Mouse (Mus musculus) embryonic facial prominence, embryonic 15.5 days (tissue): ENCODE measurements at regions not wholly inside any gene's neighbourhood (a gene's known extent, or its start where the extent isn't known, plus 50 kb on each side); places are given as distances from the start of the nearest gene placed in this dataset.
A peak's percentile ranks its signal among the peaks of the same experiment; 100 is the strongest.

Source experiments
- ATAC-seq: fragments of 200-750 bp; cut with Nextera tagmentation; 2 replicates; pipeline ENCODE4 v1.8.0; 2017; ENCODE audit warnings: low read depth, moderate TSS enrichment; ENCODE audit not compliant: insufficient number of reproducible peaks, low FRiP score, low TSS enrichment
- H3K27ac ChIP-seq: fragments of 300-500 bp; sonication (generic); replicated peaks from 2 replicates; pipeline ENCODE4 v1.5.1; 2015; ENCODE audit warnings: mild to moderate bottlenecking, inconsistent platforms
- H3K27me3 ChIP-seq: fragments of 300-500 bp; sonication (generic); 2 replicates; pipeline ENCODE4 v1.6.1; 2015; ENCODE audit warnings: inconsistent platforms
- H3K36me3 ChIP-seq: fragments of 300-500 bp; sonication (generic); 2 replicates; pipeline ENCODE4 v1.6.1; 2015; ENCODE audit warnings: mild to moderate bottlenecking, inconsistent platforms
- H3K4me1 ChIP-seq: fragments of 300-500 bp; sonication (generic); 2 replicates; pipeline ENCODE4 v1.6.1; 2015; ENCODE audit warnings: inconsistent platforms
- H3K4me2 ChIP-seq: fragments of 300-500 bp; sonication (generic); replicated peaks from 2 replicates; pipeline ENCODE4 v1.6.1; 2015; ENCODE audit warnings: mild to moderate bottlenecking, inconsistent platforms
- H3K4me3 ChIP-seq: fragments of 300-500 bp; sonication (generic); replicated peaks from 2 replicates; pipeline ENCODE4 v1.5.1; 2015; ENCODE audit warnings: mild to moderate bottlenecking, inconsistent platforms
- H3K9ac ChIP-seq: fragments of 300-500 bp; sonication (generic); 2 replicates; pipeline ENCODE4 v1.6.1; 2015; ENCODE audit warnings: inconsistent platforms
- H3K9me3 ChIP-seq: fragments of 300-500 bp; sonication (generic); replicated peaks from 2 replicates; pipeline ENCODE4 v1.6.1; 2016; ENCODE audit warnings: inconsistent platforms
- WGBS: fragments of 180-500 bp; shearing (Covaris S2); methylation state at CpG from one replicate; pipeline ENCODE4 v1.1.7; 2015; 5-methylcytosine and 5-hydroxymethylcytosine counted together

- 83% methylated on average over 5 of the region's 5 CpGs for WGBS
- Histone ChIP-seq H3K36me3 (no peaks in the 10 kb centered on the region), H3K4me2 (no peak overlapping the region), H3K27ac (no peak overlapping the region), H3K27me3 (no peaks in the 10 kb centered on the region), H3K9me3 (no peaks in the 10 kb centered on the region), H3K9ac (no peak overlapping the region), H3K4me3 (no peak overlapping the region), H3K4me1 (peaks cover 8% of the 10 kb centered on the region; the same call in 1 of the 2 replicates)
- no peak for ATAC-seq
These were observed 768.0 kb downstream of the Gm826 start for GRCm38 (mm10) chr2:159565921-159566320.

GRCm38 (mm10) chr2:159566461-159566860 lies 767.5 kb downstream of the Gm826 start:
- ATAC-seq: no peak
- no peak overlapping the region for H3K9ac ChIP-seq
- no peak overlapping the region for H3K4me2 ChIP-seq
- H3K27ac ChIP-seq: no peak overlapping the region
- H3K4me1 ChIP-seq: peaks cover 8% of the 10 kb centered on the region; the same call in 1 of the 2 replicates
- no peak overlapping the region for H3K4me3 ChIP-seq
- 61% methylated on average over 5 of the region's 5 CpGs for WGBS
- H3K9me3 ChIP-seq: no peaks in the 10 kb centered on the region
- H3K27me3 ChIP-seq: no peaks in the 10 kb centered on the region
- no peaks in the 10 kb centered on the region for H3K36me3 ChIP-seq

- H3K4me2 ChIP-seq: no peak overlapping the region
- ATAC-seq: no peak
These were observed 765.6 kb downstream of the Gm826 start for GRCm38 (mm10) chr2:159568391-159568790.

GRCm38 (mm10) chr2:159571862-159572261 lies 762.1 kb downstream of the Gm826 start:
- Histone ChIP-seq H3K4me3 (no peak overlapping the region), H3K27ac (no peak overlapping the region), H3K27me3 (no peaks in the 10 kb centered on the region), H3K4me2 (no peak overlapping the region), H3K36me3 (no peaks in the 10 kb centered on the region), H3K4me1 (no peaks in the 10 kb centered on the region), H3K9me3 (no peaks in the 10 kb centered on the region), H3K9ac (no peak overlapping the region)
- no peak for ATAC-seq
- WGBS: 81% methylated on average over 2 of the region's 2 CpGs

More at GRCm38 (mm10) chr2:159568391-159568790, 765.6 kb downstream of the Gm826 start:
- no peaks in the 10 kb centered on the region for H3K27me3 ChIP-seq
- H3K4me3 ChIP-seq: no peak overlapping the region
- WGBS: 40% methylated on average over 4 of the region's 4 CpGs
- no peaks in the 10 kb centered on the region for H3K36me3 ChIP-seq
- H3K9ac ChIP-seq: no peak overlapping the region
- H3K4me1 ChIP-seq: peaks cover 8% of the 10 kb centered on the region; the same call in 1 of the 2 replicates
- no peak overlapping the region for H3K27ac ChIP-seq
- no peaks in the 10 kb centered on the region for H3K9me3 ChIP-seq

- H3K27ac ChIP-seq: no peak overlapping the region
- no peaks in the 10 kb centered on the region for H3K4me1 ChIP-seq
- no peak overlapping the region for H3K4me3 ChIP-seq
- H3K9me3 ChIP-seq: no peaks in the 10 kb centered on the region
- WGBS: 74% methylated on average over 5 of the region's 5 CpGs
- H3K4me2 ChIP-seq: no peak overlapping the region
- H3K9ac ChIP-seq: no peak overlapping the region
- no peak for ATAC-seq
- H3K27me3 ChIP-seq: no peaks in the 10 kb centered on the region
- H3K36me3 ChIP-seq: no peaks in the 10 kb centered on the region
These were observed 758.7 kb downstream of the Gm826 start for GRCm38 (mm10) chr2:159575271-159575670.

GRCm38 (mm10) chr2:159583103-159583502 lies 750.9 kb downstream of the Gm826 start:
- no peak overlapping the region for H3K4me3 ChIP-seq
- H3K4me1 ChIP-seq: no peaks in the 10 kb centered on the region
- no peak overlapping the region for H3K4me2 ChIP-seq
- 55% methylated on average over 8 of the region's 8 CpGs for WGBS
- ATAC-seq: peak; percentile 57; the same call in 1 of the 2 replicates
- no peaks in the 10 kb centered on the region for H3K27me3 ChIP-seq
- H3K9me3 ChIP-seq: no peaks in the 10 kb centered on the region
- no peak overlapping the region for H3K9ac ChIP-seq
- no peak overlapping the region for H3K27ac ChIP-seq
- no peaks in the 10 kb centered on the region for H3K36me3 ChIP-seq

GRCm38 (mm10) chr2:159584641-159585040 lies 749.3 kb downstream of the Gm826 start:
- no peaks in the 10 kb centered on the region for H3K27me3 ChIP-seq
- H3K4me3 ChIP-seq: no peak overlapping the region
- H3K4me1 ChIP-seq: no peaks in the 10 kb centered on the region
- no peaks in the 10 kb centered on the region for H3K9me3 ChIP-seq
- H3K27ac ChIP-seq: no peak overlapping the region
- H3K36me3 ChIP-seq: no peaks in the 10 kb centered on the region
- H3K9ac ChIP-seq: no peak overlapping the region
- no peak for ATAC-seq
- no peak overlapping the region for H3K4me2 ChIP-seq

- Histone ChIP-seq H3K27ac (no peak overlapping the region), H3K27me3 (no peaks in the 10 kb centered on the region), H3K9me3 (no peaks in the 10 kb centered on the region), H3K9ac (no peak overlapping the region), H3K4me2 (no peak overlapping the region), H3K4me3 (no peak overlapping the region), H3K4me1 (no peaks in the 10 kb centered on the region), H3K36me3 (no peaks in the 10 kb centered on the region)
- 44% methylated on average over 6 of the region's 6 CpGs for WGBS
- ATAC-seq: no peak
These were observed 747.1 kb downstream of the Gm826 start for GRCm38 (mm10) chr2:159586697-159587473.

GRCm38 (mm10) chr2:159591396-159592124 lies 742.4 kb downstream of the Gm826 start:
- Histone ChIP-seq H3K27ac (no peak overlapping the region), H3K27me3 (no peaks in the 10 kb centered on the region), H3K9ac (no peak overlapping the region), H3K4me3 (no peak overlapping the region), H3K36me3 (no peaks in the 10 kb centered on the region), H3K4me1 (no peaks in the 10 kb centered on the region), H3K9me3 (no peaks in the 10 kb centered on the region), H3K4me2 (no peak overlapping the region)
- WGBS: 85% methylated on average over 2 of the region's 2 CpGs
- no peak for ATAC-seq

- no peak overlapping the region for H3K4me2 ChIP-seq
- no peaks in the 10 kb centered on the region for H3K9me3 ChIP-seq
- no peak overlapping the region for H3K27ac ChIP-seq
- H3K4me3 ChIP-seq: no peak overlapping the region
- H3K27me3 ChIP-seq: no peaks in the 10 kb centered on the region
- no peaks in the 10 kb centered on the region for H3K4me1 ChIP-seq
- 65% methylated on average over 5 of the region's 5 CpGs for WGBS
- ATAC-seq: no peak
- H3K36me3 ChIP-seq: no peaks in the 10 kb centered on the region
- no peak overlapping the region for H3K9ac ChIP-seq
These were observed 741.1 kb downstream of the Gm826 start for GRCm38 (mm10) chr2:159592841-159593240.

- 62% methylated on average over 6 of the region's 6 CpGs for WGBS
- Histone ChIP-seq H3K9me3 (no peaks in the 10 kb centered on the region), H3K4me3 (no peak overlapping the region), H3K4me2 (no peak overlapping the region), H3K9ac (no peak overlapping the region), H3K27ac (no peak overlapping the region), H3K4me1 (no peaks in the 10 kb centered on the region), H3K36me3 (no peaks in the 10 kb centered on the region), H3K27me3 (no peaks in the 10 kb centered on the region)
- no peak for ATAC-seq
These were observed 737.7 kb downstream of the Gm826 start for GRCm38 (mm10) chr2:159596285-159596684.
